Mouse (Mus musculus): ENCODE measurements around the gene Cd5.

- TF ChIP-seq CTCF (conservative IDR thresholded peaks at IDR 0.05; ENCODE audit: low read length) = no peak
- TF ChIP-seq NANOG (IDR thresholded peaks at IDR 0.05; ENCODE audit: borderline replicate concordance, low read length) = no peak
Measured at GRCm38 (mm10) chr19:10707881-10708280, 30.9 kb downstream of the Cd5 start.

All from E14TG2a.4 (cell line).